Mouse (Mus musculus) stomach, embryonic 14.5 days (tissue): Measurements from ENCODE around the gene Faf1. TPM values are rescaled to one million over a fixed set of nuclear protein-coding genes. Genes with fewer than 3 reads are reported as not detected.
A peak's percentile ranks its signal among the peaks of the same experiment; 100 is the strongest.

Source experiments
- ATAC-seq: fragments of 200-750 bp; cut with Nextera tagmentation; 2 replicates; pipeline ENCODE4 v1.8.0; 2017; ENCODE audit warnings: low read depth, moderate TSS enrichment; ENCODE audit not compliant: insufficient number of reproducible peaks, insufficient read depth, low FRiP score
- H3K27ac ChIP-seq: fragments of 300-500 bp; sonication (generic); 2 replicates; pipeline ENCODE4 v1.5.1; 2014; ENCODE audit warnings: mild to moderate bottlenecking, low read length, moderate library complexity, mixed read lengths
- H3K27me3 ChIP-seq: fragments of 300-500 bp; sonication (generic); 2 replicates; pipeline ENCODE4 v1.6.1; 2014; ENCODE audit warnings: low read length, control low read depth, mixed read lengths; ENCODE audit not compliant: control insufficient read depth, insufficient read depth
- H3K36me3 ChIP-seq: fragments of 300-500 bp; sonication (generic); 2 replicates; pipeline ENCODE4 v1.6.1; 2014; ENCODE audit warnings: mild to moderate bottlenecking, control low read depth, low read length, moderate library complexity, mixed read lengths; ENCODE audit not compliant: control insufficient read depth, insufficient read depth
- H3K4me1 ChIP-seq: fragments of 300-500 bp; sonication (generic); 2 replicates; pipeline ENCODE4 v1.6.1; 2014; ENCODE audit warnings: low read length, control low read depth, mixed read lengths; ENCODE audit not compliant: control insufficient read depth, insufficient read depth
- H3K4me2 ChIP-seq: fragments of 300-500 bp; sonication (generic); replicated peaks from 2 replicates; pipeline ENCODE4 v1.6.1; 2014; ENCODE audit warnings: low read depth, low read length, control low read depth
- H3K4me3 ChIP-seq: fragments of 300-500 bp; sonication (generic); 2 replicates; pipeline ENCODE4 v1.5.1; 2014; ENCODE audit warnings: low read depth, low read length, control low read depth
- H3K9ac ChIP-seq: fragments of 300-500 bp; sonication (generic); replicated peaks from 2 replicates; pipeline ENCODE4 v1.6.1; 2014; ENCODE audit warnings: low read depth, mild to moderate bottlenecking, control low read depth, low read length, moderate library complexity, mixed read lengths
- H3K9me3 ChIP-seq: fragments of 300-500 bp; sonication (generic); 2 replicates; pipeline ENCODE4 v1.6.1; 2016; ENCODE audit warnings: low read depth, low read length, control low read depth; ENCODE audit not compliant: control insufficient read depth
- WGBS: fragments of 180-500 bp; shearing (Covaris S2); extraction: QIAGEN DNeasy Blood & Tissue Kit; methylation state at CpG from one replicate; pipeline ENCODE4 v1.1.7; 2014; 5-methylcytosine and 5-hydroxymethylcytosine counted together
- polyA plus RNA-seq: library from polyadenylated mRNA; unstranded; fragments of >200 nt; fragmentation: Nextera tagmentation; extraction: Ambion mirVana; gene quantifications from 2 replicates; pipeline ENCODE4 v1.2.1, GENCODE M21; 2014

Gene Faf1
- polyA plus RNA-seq, 1 experiment from 2014 or later, result 29.0 TPM

DNA sequence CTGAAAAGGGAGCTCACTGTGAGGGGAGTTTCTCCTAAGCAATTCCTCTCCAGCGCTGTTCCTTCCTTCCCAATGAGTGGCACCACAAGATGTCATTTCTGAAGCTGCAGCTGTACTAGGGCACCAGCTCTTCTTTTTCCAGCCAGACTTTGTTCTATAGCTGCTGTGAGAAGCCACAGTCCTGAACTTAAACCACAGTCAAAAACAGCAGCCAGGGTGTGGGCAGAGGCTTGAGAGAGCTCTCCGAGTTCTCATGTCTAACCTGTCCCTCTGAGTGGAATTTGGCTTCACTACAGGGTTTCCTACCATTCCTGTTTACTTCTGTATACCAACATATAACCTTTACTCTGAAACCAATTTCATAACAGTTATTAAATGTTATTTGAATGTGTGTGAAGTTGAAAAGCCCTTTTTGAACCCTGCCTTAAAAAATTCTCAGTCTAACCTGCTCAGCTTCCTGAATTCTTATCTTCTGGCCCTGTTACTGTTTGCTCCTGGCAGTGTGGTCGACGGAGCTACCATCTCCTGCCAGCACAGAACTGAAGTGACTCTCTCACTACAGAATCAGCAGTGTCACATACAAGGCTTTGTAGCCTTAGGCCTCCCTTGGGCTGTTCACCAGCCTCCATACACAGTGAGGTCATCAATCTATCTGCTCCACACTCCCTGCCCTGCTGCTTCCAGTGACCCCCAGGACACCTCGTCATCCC is 287.3 kb downstream of the Faf1 start:
- H3K9me3 ChIP-seq, result no peaks in the 10 kb centered on the region
- no peak overlapping the region for H3K27ac ChIP-seq
- 72% methylated on average over 5 of the region's 5 CpGs for WGBS
- ATAC-seq, result no peak
- H3K4me1 ChIP-seq, result no peaks in the 10 kb centered on the region
- H3K27me3 ChIP-seq, result no peaks in the 10 kb centered on the region
- H3K36me3 ChIP-seq, result no peaks in the 10 kb centered on the region; the same call in 1 of the 2 replicates
- no peak overlapping the region for H3K9ac ChIP-seq
- H3K4me3 ChIP-seq, result no peak overlapping the region
- no peak overlapping the region for H3K4me2 ChIP-seq

DNA sequence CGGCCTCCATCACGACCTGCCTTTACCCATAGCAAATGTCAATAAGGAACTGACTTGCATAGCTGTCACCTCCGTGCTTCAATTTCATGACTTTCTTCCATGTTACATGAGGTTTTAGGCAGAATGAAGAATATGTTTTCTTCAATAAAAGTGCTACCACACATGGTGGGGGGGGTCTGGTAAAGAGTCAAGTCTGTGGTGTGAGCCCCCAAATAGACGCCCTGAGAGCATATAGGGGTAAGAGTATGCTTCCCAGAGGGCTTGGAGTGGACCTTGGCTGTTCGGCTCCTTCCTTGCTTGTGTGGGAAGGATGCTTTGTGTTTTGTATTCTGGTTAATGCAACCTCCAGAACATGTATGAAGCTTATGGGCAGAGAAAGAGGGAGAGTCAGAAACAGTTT is 293.2 kb downstream of the Faf1 start:
- Histone ChIP-seq H3K27ac (no peak overlapping the region), H3K36me3 (no peaks in the 10 kb centered on the region), H3K4me1 (no peaks in the 10 kb centered on the region), H3K27me3 (peaks cover 22% of the 10 kb centered on the region; the same call in 1 of the 2 replicates), H3K9ac (no peak overlapping the region), H3K9me3 (no peaks in the 10 kb centered on the region), H3K4me3 (no peak overlapping the region), H3K4me2 (no peak overlapping the region)
- no peak for ATAC-seq
- 80% methylated on average over 5 of the region's 5 CpGs for WGBS

DNA sequence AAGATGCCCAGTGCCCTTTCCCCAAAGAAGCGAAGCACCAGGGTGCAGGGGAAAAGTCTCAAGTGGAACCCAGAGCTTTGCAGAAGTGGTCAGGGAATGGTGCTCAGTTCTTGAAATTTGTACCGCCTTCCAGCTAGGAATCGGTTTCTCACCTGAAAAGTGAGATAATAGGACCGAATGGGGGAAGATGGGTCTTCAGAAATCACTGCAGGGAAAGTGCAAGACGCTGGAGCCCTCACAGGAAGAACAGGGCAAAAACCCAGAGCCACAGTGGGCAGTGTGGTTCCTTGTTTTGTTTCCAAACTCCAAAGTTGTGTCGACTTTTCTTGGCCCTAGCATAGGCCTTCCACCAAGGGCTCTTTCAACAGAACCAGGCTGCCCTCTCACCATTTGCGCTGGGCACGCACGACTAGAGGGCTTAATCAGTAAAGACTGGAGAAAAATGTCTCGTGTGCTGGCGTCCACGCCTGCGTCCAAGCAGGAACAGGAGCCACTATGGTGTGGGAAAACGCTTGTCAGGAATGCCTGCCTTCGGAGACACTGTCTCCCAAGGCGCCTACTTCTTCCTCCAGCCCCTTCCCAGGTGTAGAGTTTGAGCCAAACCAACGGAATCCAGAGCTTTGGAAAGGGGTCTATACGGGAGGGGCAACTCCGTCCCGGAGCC is 297.7 kb downstream of the Faf1 start:
- 2% methylated on average over 20 of the region's 20 CpGs for WGBS
- Histone ChIP-seq H3K9ac (no peak overlapping the region), H3K27me3 (peaks cover 61% of the 10 kb centered on the region), H3K4me2 (no peak overlapping the region), H3K27ac (no peak overlapping the region), H3K4me1 (0 out of 2 replicates have a peak, but pooled peaks cover 3% of the 10 kb centered on the region), H3K9me3 (peaks cover 4% of the 10 kb centered on the region; the same call in 1 of the 2 replicates), H3K36me3 (no peaks in the 10 kb centered on the region), H3K4me3 (no peak overlapping the region)
- no peak for ATAC-seq

DNA sequence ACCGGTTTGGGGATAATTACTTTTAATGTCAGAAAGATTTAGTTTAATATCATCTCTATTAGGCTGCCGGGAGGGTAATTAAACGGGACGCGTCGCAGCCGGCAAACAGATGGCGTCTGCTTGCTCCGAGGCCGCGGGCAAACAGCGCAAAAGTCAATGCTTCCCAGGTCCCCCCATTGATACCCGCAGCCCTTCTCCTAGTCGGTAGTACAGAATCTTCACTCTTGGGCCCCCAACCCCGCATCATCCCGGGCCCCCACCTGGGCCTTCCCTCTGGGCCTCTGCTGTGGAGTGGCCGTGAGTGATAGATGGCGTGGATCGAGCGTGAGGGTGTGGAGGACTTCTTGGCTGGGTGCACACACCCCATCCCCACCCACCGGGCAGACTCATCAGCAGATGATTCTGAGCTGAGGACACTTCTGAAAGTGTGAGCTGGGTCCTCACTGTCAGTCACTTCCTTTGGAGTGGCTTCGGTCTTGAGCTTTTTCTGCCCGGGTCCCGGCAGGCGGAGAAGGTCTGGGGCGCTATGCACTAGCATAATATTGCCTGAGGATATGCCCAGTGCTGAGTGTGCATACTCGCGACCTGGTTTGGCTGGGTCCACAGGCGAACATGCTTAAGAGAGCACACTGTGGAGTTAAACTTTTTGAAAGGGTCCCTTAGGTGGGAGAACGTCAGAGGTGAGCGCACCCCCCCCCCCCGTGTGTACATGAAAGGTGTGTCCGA is 298.4 kb downstream of the Faf1 start:
- Histone ChIP-seq H3K4me1 (0 out of 2 replicates have a peak, but pooled peaks cover 3% of the 10 kb centered on the region), H3K9me3 (peaks cover 4% of the 10 kb centered on the region; the same call in 1 of the 2 replicates), H3K4me2 (no peak overlapping the region), H3K4me3 (no peak overlapping the region), H3K27ac (no peak overlapping the region), H3K27me3 (peaks cover 68% of the 10 kb centered on the region), H3K36me3 (no peaks in the 10 kb centered on the region), H3K9ac (no peak overlapping the region)
- 1% methylated on average over 33 of the region's 33 CpGs for whole genome bisulfite sequencing
- no peak for ATAC-seq

DNA sequence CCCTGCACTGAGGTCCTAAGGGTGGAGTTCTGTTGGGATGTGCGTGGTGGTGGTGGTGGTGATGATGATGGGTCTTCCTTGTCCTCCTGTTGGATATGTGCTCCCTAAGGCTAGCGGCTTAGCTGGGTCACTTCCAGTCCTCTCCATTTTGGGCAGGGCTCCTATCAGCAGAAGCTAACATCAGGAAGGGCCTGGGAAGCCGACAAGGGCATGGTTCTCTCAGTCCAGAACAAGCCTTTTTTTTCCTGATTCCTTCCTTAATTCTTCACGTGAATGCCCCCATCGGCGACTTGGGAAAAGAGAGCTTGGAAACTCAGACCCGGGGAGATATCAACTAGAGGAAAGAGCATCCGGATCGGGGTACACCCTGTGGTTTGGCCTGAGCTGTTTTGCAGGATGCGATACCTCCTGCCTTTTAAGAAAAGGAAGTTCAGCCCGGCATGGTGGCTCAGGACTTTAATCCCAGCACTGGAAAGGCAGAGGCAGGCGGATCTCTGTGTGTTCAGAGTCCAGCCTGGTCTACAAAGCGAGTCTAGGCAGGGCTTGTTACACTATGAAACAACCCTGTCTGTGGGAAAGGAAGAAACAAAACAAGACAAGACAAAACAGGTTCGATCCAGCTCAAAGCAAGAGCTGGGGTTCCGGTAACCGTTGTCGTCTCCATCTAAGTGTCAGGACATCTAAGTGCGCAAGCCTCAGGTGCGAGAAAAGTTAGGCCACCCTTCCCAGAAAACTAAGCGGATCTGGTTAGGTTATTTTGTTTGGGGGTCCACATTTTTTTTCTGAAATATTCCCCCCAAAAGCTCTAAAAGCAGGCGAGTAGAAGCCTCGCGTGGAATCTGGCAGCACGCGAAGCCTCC is 299.2 kb downstream of the Faf1 start:
- Histone ChIP-seq H3K4me3 (no peak overlapping the region), H3K4me2 (no peak overlapping the region), H3K36me3 (no peaks in the 10 kb centered on the region)

DNA sequence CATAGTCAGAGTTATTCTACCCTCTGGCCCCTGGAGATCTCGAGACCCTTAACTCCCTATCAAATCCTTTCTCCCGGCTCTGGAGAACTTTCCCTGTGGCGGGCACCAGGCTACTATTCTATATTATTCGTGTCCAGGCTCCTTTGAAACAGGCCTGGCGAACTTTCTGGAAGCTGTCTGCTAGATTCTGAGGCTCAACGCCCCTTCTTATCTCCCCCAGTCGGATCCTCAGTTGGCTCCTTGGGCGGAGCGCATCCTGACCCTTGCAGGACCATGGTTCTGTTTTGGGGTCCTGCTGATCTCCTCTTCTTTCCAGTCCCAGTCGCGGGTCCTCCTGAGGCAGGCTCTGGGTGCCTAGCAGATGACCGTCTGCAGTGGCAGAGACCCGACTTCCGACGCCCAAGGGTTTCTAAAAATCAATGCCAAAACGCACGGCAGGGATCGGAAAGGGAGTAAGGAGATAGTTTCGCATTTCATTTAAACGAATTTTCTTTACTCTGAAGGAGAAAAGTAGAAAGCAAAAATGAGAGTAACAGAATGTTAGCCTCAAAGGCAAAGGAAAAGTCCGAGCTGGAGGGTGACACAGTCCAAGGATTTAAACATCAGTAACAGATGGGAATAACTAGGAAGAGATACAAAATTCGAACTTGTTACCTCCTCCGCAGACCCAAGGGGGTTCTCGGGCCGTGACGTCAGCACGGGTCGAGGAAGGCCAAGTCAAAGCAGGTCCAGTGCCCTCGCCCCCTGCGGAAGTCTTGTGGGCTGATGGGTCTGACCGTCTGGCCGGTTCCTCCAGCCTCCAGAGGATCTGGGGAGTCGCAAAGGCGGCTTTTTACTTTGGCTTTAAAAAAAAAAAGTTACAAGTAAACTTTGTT is 300.1 kb downstream of the Faf1 start:
- ATAC-seq, result no peak
- peaks cover 80% of the 10 kb centered on the region for H3K27me3 ChIP-seq
- 0 out of 2 replicates have a peak, but pooled peaks cover 3% of the 10 kb centered on the region for H3K4me1 ChIP-seq
- H3K27ac ChIP-seq, result no peak overlapping the region
- WGBS, result 2% methylated on average over 34 of the region's 34 CpGs
- H3K4me3 ChIP-seq, result no peak overlapping the region
- peaks cover 4% of the 10 kb centered on the region; the same call in 1 of the 2 replicates for H3K9me3 ChIP-seq
- no peak overlapping the region for H3K9ac ChIP-seq
- H3K4me2 ChIP-seq, result no peak overlapping the region
- no peaks in the 10 kb centered on the region for H3K36me3 ChIP-seq

More for the DNA sequence above, 299.2 kb downstream of the Faf1 start:
- WGBS, result 7% methylated on average over 25 of the region's 25 CpGs
- H3K9me3 ChIP-seq, result peaks cover 4% of the 10 kb centered on the region; the same call in 1 of the 2 replicates
- H3K27me3 ChIP-seq, result peaks cover 75% of the 10 kb centered on the region
- 0 out of 2 replicates have a peak, but pooled peaks cover 3% of the 10 kb centered on the region for H3K4me1 ChIP-seq
- no peak overlapping the region for H3K9ac ChIP-seq
- no peak for ATAC-seq
- no peak overlapping the region for H3K27ac ChIP-seq

DNA sequence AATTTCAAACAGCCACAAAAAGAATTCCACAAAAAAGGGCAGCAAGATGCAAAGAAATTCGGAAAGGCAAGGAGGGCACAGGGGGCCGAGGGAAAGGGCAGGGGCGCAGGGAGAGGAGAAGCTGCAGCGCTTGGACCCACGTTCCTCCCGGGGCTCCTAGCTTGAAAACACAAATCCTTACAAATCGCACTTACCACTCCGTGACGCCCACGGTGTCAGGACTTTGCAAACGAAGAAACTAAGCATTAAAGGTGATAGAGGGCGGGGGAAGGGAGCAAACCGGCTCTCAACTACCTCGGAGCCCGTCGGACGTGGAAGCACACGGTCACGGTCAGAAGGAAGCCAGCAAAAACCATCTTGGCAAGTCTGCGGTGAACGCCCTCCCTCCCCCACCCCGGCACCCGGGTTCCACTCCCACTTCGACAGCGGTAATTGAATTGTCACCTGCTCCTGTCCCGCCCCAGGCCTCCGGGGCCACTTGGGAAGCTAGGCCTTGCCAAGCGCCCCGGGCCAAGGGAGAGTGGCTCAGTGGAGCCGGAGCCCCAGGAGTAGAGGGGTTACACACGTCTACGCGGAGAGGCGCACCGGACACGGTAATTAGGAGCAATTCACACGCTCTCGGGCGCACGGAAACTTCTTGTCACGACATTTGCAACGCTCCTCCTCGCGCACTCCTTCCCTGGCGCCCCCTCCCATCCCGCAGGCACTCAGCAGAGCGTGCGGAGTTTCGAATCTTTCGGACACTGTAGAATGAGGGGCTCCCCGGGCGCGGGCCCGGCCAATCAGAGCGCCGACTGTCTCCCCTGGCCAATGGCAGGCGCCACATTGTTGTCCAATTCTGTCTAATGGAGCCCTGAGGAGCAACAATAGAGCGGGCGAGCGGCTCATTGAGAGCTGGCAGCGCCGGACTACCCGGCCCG is 301.0 kb downstream of the Faf1 start, which contains the start of gene Dmrta2:
TSS of gene Dmrta2 (plus strand) at position 906 of the 920 bp plus-strand sequence.
- ATAC-seq, result peak; percentile 65
- Histone ChIP-seq H3K27me3 (peaks cover 88% of the 10 kb centered on the region), H3K36me3 (no peaks in the 10 kb centered on the region), H3K9ac (no peak within 1 kb of the TSS), H3K27ac (no peak within 1 kb of the TSS), H3K4me3 (peak within 1 kb of the TSS; percentile 31), H3K4me1 (peaks cover 6% of the 10 kb centered on the region), H3K9me3 (peaks cover 4% of the 10 kb centered on the region; the same call in 1 of the 2 replicates), H3K4me2 (peak within 1 kb of the TSS; percentile 51)
- WGBS, result under 1% methylated on average over 64 of the region's 64 CpGs
